ENCODE assay signal across 25 mouse cellular contexts in genomic region chr5:141393846-141394245, GRCm38 (mm10).
DNase-seq lines count a peak whose midpoint lies in the region; ATAC-seq lines count a peak whose summit lies in the region.
"Had no signal": no experiment of that assay in that cellular context is flagged by ENCODE, and none has a peak within 500 bp of the region (broad histone marks: within the 10 kb centered on the region; RNA-seq: fewer than 3 reads in every experiment).

No protein-coding gene starts in this region.

- H3K4me1 ChIP-seq in heart, embryonic 12.5 days (replicated peaks), result 0 out of 2 replicates have a peak, but pooled peaks cover 5% of the 10 kb centered on the region
- peaks cover 4% of the 10 kb centered on the region; the same call in 1 of the 2 replicates for H3K4me1 ChIP-seq in midbrain, embryonic 15.5 days

- no peaks in the 10 kb centered on the region for H3K27me3 ChIP-seq in heart, embryonic 12.5 days (replicated peaks)
- H3K27me3 ChIP-seq in midbrain, embryonic 15.5 days (replicated peaks), result no peaks in the 10 kb centered on the region
- H3K27me3 ChIP-seq: CH12.LX, Patski had no signal

- 77% methylated on average over 4 of the region's 4 CpGs for WGBS in heart, embryonic 12.5 days
- WGBS in midbrain, embryonic 15.5 days, result 72% methylated on average over 4 of the region's 4 CpGs

- no peak for ATAC-seq in heart, embryonic 12.5 days (ENCODE audit: insufficient number of reproducible peaks, low FRiP score)
- ATAC-seq in midbrain, embryonic 15.5 days (replicated peaks), result no peak
- ATAC-seq: activated CD4-positive, CD25-positive, alpha-beta regulatory T cell, adult 4 months; CD4-positive, CD25-positive, alpha-beta regulatory T cell, adult 4 months; Patski had no signal

- H3K4me2 ChIP-seq in heart, embryonic 12.5 days, result no peak overlapping the region
- no peak overlapping the region for H3K4me2 ChIP-seq in midbrain, embryonic 15.5 days

- DNase-seq in heart, adult 11 months, result peak; percentile 30
- DNase-seq in ES-CJ7 (ENCODE audit: low read depth, low spot score), result peak; percentile 79
- peak; percentile 71 for DNase-seq in R1 (ENCODE audit: low read depth, low spot score)
- peak; percentile 55 for DNase-seq in ZHBTc4 (ENCODE audit: low read depth, low spot score)
- DNase-seq in cerebellum, postnatal 14 days, result no peak
- DNase-seq in lung, postnatal 14 days, result no peak
- DNase-seq: adrenal gland, adult 2 months; adrenal gland, adult 8-10 months; adrenal gland, postnatal 10 days; adrenal gland, postnatal 14 days; adrenal gland, postnatal 25 days; adrenal gland, postnatal 36 days; B cell, adult 2 months; cerebellum, adult 11 months; cerebellum, adult 11-12 months; cerebellum, adult 18-20 months; cerebellum, adult 2 months; cerebellum, adult 8-10 months had no signal

- no peak overlapping the region for H3K9ac ChIP-seq in heart, embryonic 12.5 days
- H3K9ac ChIP-seq in midbrain, embryonic 15.5 days, result no peak overlapping the region

- no peaks in the 10 kb centered on the region for H3K9me3 ChIP-seq in heart, embryonic 12.5 days (replicated peaks)
- H3K9me3 ChIP-seq in midbrain, embryonic 15.5 days, result no peaks in the 10 kb centered on the region

- no peak overlapping the region for H3K27ac ChIP-seq in heart, embryonic 12.5 days (ENCODE audit: poor library complexity, severe bottlenecking)
- H3K27ac ChIP-seq in midbrain, embryonic 15.5 days, result no peak overlapping the region

- no peaks in the 10 kb centered on the region for H3K36me3 ChIP-seq in heart, embryonic 12.5 days
- H3K36me3 ChIP-seq in midbrain, embryonic 15.5 days (replicated peaks), result no peaks in the 10 kb centered on the region
- H3K36me3 ChIP-seq: G1E had no signal

- H3K4me3 ChIP-seq in heart, embryonic 12.5 days, result no peak overlapping the region
- H3K4me3 ChIP-seq in midbrain, embryonic 15.5 days, result no peak overlapping the region

Comparison
In these comparisons a context has a peak if more than half of its experiments do, and no peak if none do; other contexts are left out.
1. DNase-seq: peak in heart, adult 11 months (single experiment), ES-CJ7 (single experiment), R1 (single experiment) and ZHBTc4 (single experiment); none in cerebellum, postnatal 14 days (0 of 2) and lung, postnatal 14 days (single experiment).